Mouse (Mus musculus): ENCODE data around the gene Olfr768. TPM values are rescaled to one million over a fixed set of nuclear protein-coding genes. Genes with fewer than 3 reads are reported as not detected.
"Not testable (repeated sequence)": the region's sequence is repeated elsewhere in the genome, so short reads cannot be mapped to it uniquely, and the experiment has no call there.

Olfr768 gene
- not detected in 2 replicates for polyA plus RNA-seq (2012; rRNA removed)

GRCm38 (mm10) chr10:129099275-129099674 is at the start of gene Olfr768:
Olfr768 (minus strand) TSS chr10:129099375.
- Histone ChIP-seq H3K4me1 (ENCODE audit: control insufficient read depth, insufficient read depth, insufficient read length) (no peaks in the 10 kb centered on the region), H3K4me3 (ENCODE audit: extremely low read depth, insufficient read depth, insufficient read length) (no peak within 1 kb of the TSS), H3K36me3 (ENCODE audit: control insufficient read depth, insufficient read depth, low read length) (no peaks in the 10 kb centered on the region), H3K27me3 (ENCODE audit: control insufficient read depth, insufficient read depth, low read length) (no peaks in the 10 kb centered on the region), H3K27ac (ENCODE audit: insufficient read depth, low read length) (no peak within 1 kb of the TSS)
- no peak for DNase-seq (ENCODE audit: low read depth in 1 of 2, low spot score in 2 of 2)
- TF ChIP-seq POLR2A (IDR thresholded peaks at IDR 0.05; ENCODE audit: low read depth, low read length) (no peak), CTCF (IDR thresholded peaks at IDR 0.05; ENCODE audit: extremely low read depth, insufficient read depth, insufficient read length, insufficient replicate concordance) (no peak)
- 75% methylated on average over 1 of the region's 1 CpGs for WGBS

GRCm38 (mm10) chr10:129138898-129139297 is 39.7 kb upstream of the Olfr768 start, which contains the start of gene Olfr770:
Olfr770 (minus strand) TSS chr10:129138998.
- H3K27me3 ChIP-seq (ENCODE audit: control insufficient read depth, insufficient read depth, low read length) = no peaks in the 10 kb centered on the region
- no peaks in the 10 kb centered on the region for H3K36me3 ChIP-seq (ENCODE audit: control insufficient read depth, insufficient read depth, low read length)
- WGBS = 86% methylated on average over 2 of the region's 2 CpGs
- DNase-seq (ENCODE audit: low read depth in 1 of 2, low spot score in 2 of 2) = no peak
- no peak for TF ChIP-seq POLR2A (IDR thresholded peaks at IDR 0.05; ENCODE audit: low read depth, low read length)
- no peak for TF ChIP-seq CTCF (IDR thresholded peaks at IDR 0.05; ENCODE audit: extremely low read depth, insufficient read depth, insufficient read length, insufficient replicate concordance)
- no peak within 1 kb of the TSS for H3K4me3 ChIP-seq (ENCODE audit: extremely low read depth, insufficient read depth, insufficient read length)
- no peak within 1 kb of the TSS for H3K27ac ChIP-seq (ENCODE audit: insufficient read depth, low read length)
- no peaks in the 10 kb centered on the region for H3K4me1 ChIP-seq (ENCODE audit: control insufficient read depth, insufficient read depth, insufficient read length)

GRCm38 (mm10) chr10:129117761-129118160 is 18.6 kb upstream of the Olfr768 start, which contains the start of gene Olfr769:
Olfr769 (minus strand) TSS chr10:129117861.
- Histone ChIP-seq H3K36me3 (ENCODE audit: control insufficient read depth, insufficient read depth, low read length) (no peaks in the 10 kb centered on the region), H3K4me3 (ENCODE audit: extremely low read depth, insufficient read depth, insufficient read length) (no peak within 1 kb of the TSS), H3K27ac (ENCODE audit: insufficient read depth, low read length) (no peak within 1 kb of the TSS), H3K4me1 (ENCODE audit: control insufficient read depth, insufficient read depth, insufficient read length) (no peaks in the 10 kb centered on the region), H3K27me3 (ENCODE audit: control insufficient read depth, insufficient read depth, low read length) (no peaks in the 10 kb centered on the region)
- no peak for DNase-seq (ENCODE audit: low read depth in 1 of 2, low spot score in 2 of 2)
- no peak for TF ChIP-seq CTCF (IDR thresholded peaks at IDR 0.05; ENCODE audit: extremely low read depth, insufficient read depth, insufficient read length, insufficient replicate concordance)
- no peak for TF ChIP-seq POLR2A (IDR thresholded peaks at IDR 0.05; ENCODE audit: low read depth, low read length)
- 84% methylated on average over 2 of the region's 2 CpGs for WGBS

GRCm38 (mm10) chr10:129115146-129115545 is 16.0 kb upstream of the Olfr768 start:
- Histone ChIP-seq H3K4me1 (ENCODE audit: control insufficient read depth, insufficient read depth, insufficient read length) (no peaks in the 10 kb centered on the region), H3K27me3 (ENCODE audit: control insufficient read depth, insufficient read depth, low read length) (no peaks in the 10 kb centered on the region), H3K27ac (ENCODE audit: insufficient read depth, low read length) (no peak overlapping the region), H3K4me3 (ENCODE audit: extremely low read depth, insufficient read depth, insufficient read length) (no peak overlapping the region), H3K36me3 (ENCODE audit: control insufficient read depth, insufficient read depth, low read length) (no peaks in the 10 kb centered on the region)
- WGBS = 93% methylated on average over 3 of the region's 3 CpGs
- TF ChIP-seq POLR2A (IDR thresholded peaks at IDR 0.05; ENCODE audit: low read depth, low read length) (no peak), CTCF (IDR thresholded peaks at IDR 0.05; ENCODE audit: extremely low read depth, insufficient read depth, insufficient read length, insufficient replicate concordance) (no peak)
- no peak for DNase-seq (ENCODE audit: low read depth in 1 of 2, low spot score in 2 of 2)

- Histone ChIP-seq H3K36me3 (ENCODE audit: control insufficient read depth, insufficient read depth, low read length) (no peaks in the 10 kb centered on the region), H3K27me3 (ENCODE audit: control insufficient read depth, insufficient read depth, low read length) (no peaks in the 10 kb centered on the region), H3K4me3 (ENCODE audit: extremely low read depth, insufficient read depth, insufficient read length) (no peak overlapping the region), H3K27ac (ENCODE audit: insufficient read depth, low read length) (no peak overlapping the region), H3K4me1 (ENCODE audit: control insufficient read depth, insufficient read depth, insufficient read length) (no peaks in the 10 kb centered on the region)
- DNase-seq (ENCODE audit: low read depth in 1 of 2, low spot score in 2 of 2) = no peak
- 56% methylated on average over 3 of the region's 3 CpGs for WGBS
- TF ChIP-seq CTCF (IDR thresholded peaks at IDR 0.05; ENCODE audit: extremely low read depth, insufficient read depth, insufficient read length, insufficient replicate concordance) (no peak), POLR2A (IDR thresholded peaks at IDR 0.05; ENCODE audit: low read depth, low read length) (no peak)
Measured at GRCm38 (mm10) chr10:129101231-129101630, 2.1 kb upstream of the Olfr768 start.

- H3K27ac ChIP-seq (ENCODE audit: insufficient read depth, low read length); H3K4me1 ChIP-seq (ENCODE audit: control insufficient read depth, insufficient read depth, insufficient read length); DNase-seq (ENCODE audit: low read depth in 1 of 2, low spot score in 2 of 2); H3K27me3 ChIP-seq (ENCODE audit: control insufficient read depth, insufficient read depth, low read length); H3K36me3 ChIP-seq (ENCODE audit: control insufficient read depth, insufficient read depth, low read length); H3K4me3 ChIP-seq (ENCODE audit: extremely low read depth, insufficient read depth, insufficient read length): not testable (repeated sequence)
Measured at GRCm38 (mm10) chr10:129082810-129083209, 16.4 kb downstream of the Olfr768 start, which contains the start of gene Olfr767. Olfr767 (minus strand) TSS chr10:129082910.

- H3K36me3 ChIP-seq (ENCODE audit: control insufficient read depth, insufficient read depth, low read length) = no peaks in the 10 kb centered on the region
- 87% methylated on average over 2 of the region's 2 CpGs for WGBS
- no peak for DNase-seq (ENCODE audit: low read depth in 1 of 2, low spot score in 2 of 2)
- no peak within 1 kb of the TSS for H3K27ac ChIP-seq (ENCODE audit: insufficient read depth, low read length)
- no peak for TF ChIP-seq CTCF (IDR thresholded peaks at IDR 0.05; ENCODE audit: extremely low read depth, insufficient read depth, insufficient read length, insufficient replicate concordance)
- TF ChIP-seq POLR2A (IDR thresholded peaks at IDR 0.05; ENCODE audit: low read depth, low read length) = no peak
- no peak within 1 kb of the TSS for H3K4me3 ChIP-seq (ENCODE audit: extremely low read depth, insufficient read depth, insufficient read length)
- H3K27me3 ChIP-seq (ENCODE audit: control insufficient read depth, insufficient read depth, low read length) = no peaks in the 10 kb centered on the region
- H3K4me1 ChIP-seq (ENCODE audit: control insufficient read depth, insufficient read depth, insufficient read length) = no peaks in the 10 kb centered on the region
Measured at GRCm38 (mm10) chr10:129068877-129069276, 30.3 kb downstream of the Olfr768 start, which contains the start of gene Olfr766-ps1. Olfr766-ps1 (minus strand) TSS chr10:129068977.

- DNase-seq (ENCODE audit: low read depth in 1 of 2, low spot score in 2 of 2); H3K36me3 ChIP-seq (ENCODE audit: control insufficient read depth, insufficient read depth, low read length); H3K4me3 ChIP-seq (ENCODE audit: extremely low read depth, insufficient read depth, insufficient read length); H3K4me1 ChIP-seq (ENCODE audit: control insufficient read depth, insufficient read depth, insufficient read length); H3K27me3 ChIP-seq (ENCODE audit: control insufficient read depth, insufficient read depth, low read length); H3K27ac ChIP-seq (ENCODE audit: insufficient read depth, low read length): not testable (repeated sequence)
Measured at GRCm38 (mm10) chr10:129049898-129050297, 49.3 kb downstream of the Olfr768 start, which contains the start of gene Olfr765. Olfr765 (minus strand) TSS chr10:129049998.
